23 mouse cellular contexts compared by ENCODE assay signal in genomic region chr2:147364198-147364597, GRCm38 (mm10). TPM values are rescaled to one million over a fixed set of nuclear protein-coding genes. Genes with fewer than 3 reads are reported as not detected.
A peak's percentile ranks its signal among the peaks of the same experiment; 100 is the strongest.
DNase-seq lines count a peak whose midpoint lies in the region; ATAC-seq lines count a peak whose summit lies in the region.
"Had no signal": no experiment of that assay in that cellular context is flagged by ENCODE, and none has a peak within 500 bp of the region (broad histone marks: within the 10 kb centered on the region; RNA-seq: fewer than 3 reads in every experiment).

No protein-coding gene starts in this region.

- H3K27me3 ChIP-seq in hindbrain, embryonic 11.5 days (ENCODE audit: control insufficient read depth, insufficient read depth, low read length), result peaks cover 92% of the 10 kb centered on the region
- peaks cover 74% of the 10 kb centered on the region for H3K27me3 ChIP-seq in hindbrain, embryonic 16.5 days (replicated peaks; ENCODE audit: control insufficient read depth, insufficient read depth, low read length)

- no peak overlapping the region for H3K4me2 ChIP-seq in hindbrain, embryonic 11.5 days (replicated peaks; ENCODE audit: low read depth, low read length)
- H3K4me2 ChIP-seq in hindbrain, embryonic 16.5 days (ENCODE audit: low read length), result no peak overlapping the region

- 10% methylated on average over 6 of the region's 6 CpGs for WGBS in hindbrain, embryonic 11.5 days
- WGBS in hindbrain, embryonic 16.5 days, result 7% methylated on average over 6 of the region's 6 CpGs

- H3K9me3 ChIP-seq in hindbrain, embryonic 11.5 days (ENCODE audit: control insufficient read depth, low read length), result no peaks in the 10 kb centered on the region
- 0 out of 2 replicates have a peak, but pooled peaks cover 3% of the 10 kb centered on the region for H3K9me3 ChIP-seq in hindbrain, embryonic 16.5 days (ENCODE audit: control insufficient read depth, low read length)
- H3K9me3 ChIP-seq: forebrain, embryonic 12.5 days; heart, embryonic 12.5 days; hindbrain, embryonic 13.5 days; intestine, embryonic 15.5 days had no signal

- no peak overlapping the region for H3K9ac ChIP-seq in hindbrain, embryonic 11.5 days (ENCODE audit: low read depth, low read length)
- no peak overlapping the region for H3K9ac ChIP-seq in hindbrain, embryonic 16.5 days (ENCODE audit: low read depth, low read length)
- H3K9ac ChIP-seq: forebrain, embryonic 12.5 days; hindbrain, embryonic 13.5 days; intestine, embryonic 15.5 days had no signal

- 0 out of 2 replicates have a peak, but pooled peaks cover 3% of the 10 kb centered on the region for H3K4me1 ChIP-seq in hindbrain, embryonic 11.5 days (replicated peaks; ENCODE audit: control insufficient read depth, insufficient read depth, low read length)
- H3K4me1 ChIP-seq in hindbrain, embryonic 16.5 days (ENCODE audit: control insufficient read depth, insufficient read depth, low read depth, low read length), result peaks cover 4% of the 10 kb centered on the region

- no peak overlapping the region for H3K27ac ChIP-seq in hindbrain, embryonic 11.5 days (ENCODE audit: low read depth, low read length)
- no peak overlapping the region for H3K27ac ChIP-seq in hindbrain, embryonic 16.5 days (ENCODE audit: low read depth, low read length)
- H3K27ac ChIP-seq: forebrain, embryonic 12.5 days; heart, adult 2 months; hindbrain, embryonic 13.5 days; intestine, embryonic 15.5 days had no signal

- no peak for ATAC-seq in hindbrain, embryonic 11.5 days (ENCODE audit: low FRiP score)
- no peak for ATAC-seq in hindbrain, embryonic 16.5 days
- no peak for ATAC-seq in megakaryocyte-erythroid progenitor cell, adult 5-6 weeks (replicated peaks; ENCODE audit: low FRiP score, low TSS enrichment, poor library complexity, severe bottlenecking)
- ATAC-seq: Patski had no signal

- no peak overlapping the region for H3K4me3 ChIP-seq in hindbrain, embryonic 11.5 days (ENCODE audit: low read depth, low read length)
- no peak overlapping the region for H3K4me3 ChIP-seq in hindbrain, embryonic 16.5 days (ENCODE audit: low read length)
- H3K4me3 ChIP-seq: heart, adult 2 months had no signal

- peak; percentile 14 for DNase-seq in embryo, embryonic 11 days
- no peak for DNase-seq in embryo, embryonic 9.5 days (ENCODE audit: extremely low spot score)
- peak; percentile 48 for DNase-seq in hindbrain, embryonic 11.5 days (ENCODE audit: low spot score)
- DNase-seq in retina, embryonic 14.5 days (ENCODE audit: low spot score), result peak; percentile 10
- no peak for DNase-seq in retina, postnatal 1 day
- DNase-seq: adrenal gland, postnatal 25 days; cerebellum, adult 18-20 months; cerebellum, adult 9-11 months; cerebellum, postnatal 36 days; gastrocnemius, postnatal 10 days; heart, postnatal 4 days had no signal

- H3K36me3 ChIP-seq in hindbrain, embryonic 11.5 days (ENCODE audit: control insufficient read depth, insufficient read depth, low read length), result no peaks in the 10 kb centered on the region
- H3K36me3 ChIP-seq in hindbrain, embryonic 16.5 days (ENCODE audit: control insufficient read depth, insufficient read depth, low read length), result no peaks in the 10 kb centered on the region
- H3K36me3 ChIP-seq: forebrain, embryonic 12.5 days; heart, embryonic 12.5 days; hindbrain, embryonic 13.5 days; intestine, embryonic 15.5 days had no signal

RNA-seq across cellular contexts. Expression of gene Pax1, which starts 2.5 kb away (rescaled TPM):
- polyA plus RNA-seq in hindbrain, embryonic 11.5 days (2014; fragmentation: Nextera tagmentation; extraction: Ambion mirVana), result 1.9 and 2.5 TPM in 2 replicates
- 0.07 TPM in 1 of 2 replicates, not detected in the other for polyA plus RNA-seq in hindbrain, embryonic 16.5 days (2015; fragmentation: Nextera tagmentation; extraction: Ambion mirVana)
- not detected in 2 replicates for total RNA-seq in megakaryocyte-erythroid progenitor cell, adult 5-6 weeks (2014; fragmentation: Nextera tagmentation)
- not detected in 2 replicates for total RNA-seq in megakaryocyte-erythroid progenitor cell, adult 5-6 weeks (2017)
- total RNA-seq: adrenal gland, adult 2 months; adrenal gland, postnatal 25 days; heart, adult 2 months; heart, postnatal 4 days had no signal
- polyA plus RNA-seq: adrenal gland, adult 2 months; C2C12; forebrain, embryonic 16.5 days; heart, embryonic 12.5 days; heart, postnatal 0 days; intestine, embryonic 15.5 days; Patski had no signal

Comparison
In these comparisons a context has a peak if more than half of its experiments do, and no peak if none do; other contexts are left out.
1. DNase-seq: peak in embryo, embryonic 11 days (single experiment), hindbrain, embryonic 11.5 days (single experiment) and retina, embryonic 14.5 days (single experiment); none in embryo, embryonic 9.5 days (single experiment) and retina, postnatal 1 day (single experiment).